10 mouse cellular contexts compared by ENCODE assay signal in genomic region chr2:153084261-153084976, GRCm38 (mm10). TPM values are rescaled to one million over a fixed set of nuclear protein-coding genes. Genes with fewer than 3 reads are reported as not detected.
A peak's percentile ranks its signal among the peaks of the same experiment; 100 is the strongest.
DNase-seq lines count a peak whose midpoint lies in the region; ATAC-seq lines count a peak whose summit lies in the region.
"Had no signal": no experiment of that assay in that cellular context is flagged by ENCODE, and none has a peak within 500 bp of the region (broad histone marks: within the 10 kb centered on the region; RNA-seq: fewer than 3 reads in every experiment).

No protein-coding gene starts in this region.

- no peak overlapping the region for H3K4me3 ChIP-seq in forebrain, embryonic 16.5 days (replicated peaks; ENCODE audit: low read length)
- H3K4me3 ChIP-seq: limb, embryonic 12.5 days had no signal

- H3K27me3 ChIP-seq in forebrain, embryonic 16.5 days (replicated peaks; ENCODE audit: control insufficient read depth, insufficient read depth, low read length) = no peaks in the 10 kb centered on the region

- no peak overlapping the region for H3K27ac ChIP-seq in forebrain, embryonic 16.5 days (ENCODE audit: low read length)
- H3K27ac ChIP-seq: limb, embryonic 12.5 days had no signal

- H3K9ac ChIP-seq in forebrain, embryonic 16.5 days (replicated peaks; ENCODE audit: low read depth, low read length) = no peak overlapping the region
- H3K9ac ChIP-seq: limb, embryonic 12.5 days had no signal

- peak; percentile 51 for DNase-seq in adrenal gland, postnatal 14 days
- no peak for DNase-seq in adrenal gland, adult 8-10 months
- peak; percentile 44 for DNase-seq in layer of hippocampus, adult 11-12 months (ENCODE audit: low spot score)
- DNase-seq in layer of hippocampus, adult 9-10 months (ENCODE audit: low spot score) = no peak
- DNase-seq in kidney, postnatal 36 days = peak; percentile 38 to 45
- peak; percentile 54 for DNase-seq in skeletal muscle tissue, adult 2 months (ENCODE audit: low read depth, low spot score)
- no peak for DNase-seq in embryo, embryonic 10.5 days (ENCODE audit: low spot score)

- H3K9me3 ChIP-seq in forebrain, embryonic 16.5 days (ENCODE audit: control insufficient read depth, low read length) = no peaks in the 10 kb centered on the region
- H3K9me3 ChIP-seq: limb, embryonic 12.5 days had no signal

- no peak overlapping the region for H3K4me2 ChIP-seq in forebrain, embryonic 16.5 days (ENCODE audit: low read length)
- H3K4me2 ChIP-seq: limb, embryonic 12.5 days had no signal

- H3K4me1 ChIP-seq in forebrain, embryonic 16.5 days (replicated peaks; ENCODE audit: control insufficient read depth, insufficient read depth, low read length) = no peaks in the 10 kb centered on the region
- H3K4me1 ChIP-seq: limb, embryonic 12.5 days had no signal

- no peaks in the 10 kb centered on the region for H3K36me3 ChIP-seq in forebrain, embryonic 16.5 days (ENCODE audit: control insufficient read depth, insufficient read depth)
- H3K36me3 ChIP-seq: limb, embryonic 12.5 days had no signal

- ATAC-seq in forebrain, embryonic 16.5 days = no peak
- ATAC-seq: activated CD4-positive, CD25-positive, alpha-beta regulatory T cell, adult 4 months had no signal

- 62% methylated on average over 7 of the region's 7 CpGs for WGBS in forebrain, embryonic 16.5 days

RNA-seq across cellular contexts. Expression of gene Ccm2l, which starts 18.7 kb away (rescaled TPM):
- total RNA-seq in adrenal gland, postnatal 14 days (2021) = 15.3 and 21.3 TPM in 2 replicates
- total RNA-seq in adrenal gland, adult 8-10 months (2022) = 10 to 100 TPM in 3 of 4 experiments, 1 to 10 TPM in 1; 9.0 to 19.5 (median 14.7) TPM
- 0.85 and 0.94 TPM in 2 replicates for polyA plus RNA-seq in forebrain, embryonic 16.5 days (2015; fragmentation: Nextera tagmentation; extraction: Ambion mirVana)
- polyA plus RNA-seq: activated CD4-positive, CD25-positive, alpha-beta regulatory T cell, adult 4 months had no signal

RNA-seq across cellular contexts. Expression of gene Hck, which starts 23.8 kb away (rescaled TPM):
- total RNA-seq in adrenal gland, postnatal 14 days (2021) = 2.0 and 2.9 TPM in 2 replicates
- 1 to 10 TPM; 3.3 to 5.5 (median 4.5) TPM for total RNA-seq in adrenal gland, adult 8-10 months (2022)
- 1.8 and 2.1 TPM in 2 replicates for polyA plus RNA-seq in forebrain, embryonic 16.5 days (2015; fragmentation: Nextera tagmentation; extraction: Ambion mirVana)

RNA-seq across cellular contexts. Expression of gene Xkr7, which starts 52.8 kb away (rescaled TPM):
- total RNA-seq in adrenal gland, postnatal 14 days (2021) = 0.93 and 1.3 TPM in 2 replicates
- 1 to 10 TPM; 1.2 to 2.3 (median 1.7) TPM for total RNA-seq in adrenal gland, adult 8-10 months (2022)
- polyA plus RNA-seq in forebrain, embryonic 16.5 days (2015; fragmentation: Nextera tagmentation; extraction: Ambion mirVana) = 1.6 and 2.0 TPM in 2 replicates
- polyA plus RNA-seq: activated CD4-positive, CD25-positive, alpha-beta regulatory T cell, adult 4 months; limb, embryonic 12.5 days had no signal

Comparison
In these comparisons a context has a peak if more than half of its experiments do, and no peak if none do; other contexts are left out.
1. DNase-seq: peak in adrenal gland, postnatal 14 days (single experiment), layer of hippocampus, adult 11-12 months (single experiment), kidney, postnatal 36 days (2 of 2) and skeletal muscle tissue, adult 2 months (single experiment); none in adrenal gland, adult 8-10 months (single experiment), layer of hippocampus, adult 9-10 months (single experiment) and embryo, embryonic 10.5 days (single experiment).